Mouse (Mus musculus): ENCODE results near the gene Slc35c2.

DNA sequence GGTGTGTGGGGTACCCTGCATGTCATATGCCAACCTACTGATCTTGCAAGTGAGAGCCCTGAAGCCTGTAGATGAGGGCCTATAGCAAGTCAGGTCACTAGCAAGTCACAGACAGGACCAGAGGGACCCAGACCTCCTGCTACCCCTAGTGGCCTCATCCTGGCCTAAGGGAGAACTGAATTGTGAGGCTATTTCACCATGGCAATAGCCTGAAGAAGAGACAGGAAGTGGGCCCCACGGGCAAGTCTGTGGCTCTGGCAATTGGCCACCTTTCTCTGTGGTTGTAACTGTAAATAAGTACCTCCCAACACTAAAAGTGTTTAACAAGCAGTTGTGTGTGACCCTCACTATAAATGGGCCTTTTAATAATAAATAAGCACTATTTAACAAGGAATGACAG, 36.8 kb downstream of the Slc35c2 start:
- TF ChIP-seq CTCF (IDR thresholded peaks at IDR 0.05; ENCODE audit: control insufficient read depth, insufficient read depth, insufficient replicate concordance, low read depth, low read length) (no peak), POLR2A (IDR thresholded peaks at IDR 0.05; ENCODE audit: control insufficient read depth, low read depth, low read length) (no peak)
